Mouse (Mus musculus): ENCODE measurements at regions not wholly inside any gene's neighbourhood (a gene's known extent, or its start where the extent isn't known, plus 50 kb on each side); places are given as distances from the start of the nearest gene placed in this dataset.

DNA sequence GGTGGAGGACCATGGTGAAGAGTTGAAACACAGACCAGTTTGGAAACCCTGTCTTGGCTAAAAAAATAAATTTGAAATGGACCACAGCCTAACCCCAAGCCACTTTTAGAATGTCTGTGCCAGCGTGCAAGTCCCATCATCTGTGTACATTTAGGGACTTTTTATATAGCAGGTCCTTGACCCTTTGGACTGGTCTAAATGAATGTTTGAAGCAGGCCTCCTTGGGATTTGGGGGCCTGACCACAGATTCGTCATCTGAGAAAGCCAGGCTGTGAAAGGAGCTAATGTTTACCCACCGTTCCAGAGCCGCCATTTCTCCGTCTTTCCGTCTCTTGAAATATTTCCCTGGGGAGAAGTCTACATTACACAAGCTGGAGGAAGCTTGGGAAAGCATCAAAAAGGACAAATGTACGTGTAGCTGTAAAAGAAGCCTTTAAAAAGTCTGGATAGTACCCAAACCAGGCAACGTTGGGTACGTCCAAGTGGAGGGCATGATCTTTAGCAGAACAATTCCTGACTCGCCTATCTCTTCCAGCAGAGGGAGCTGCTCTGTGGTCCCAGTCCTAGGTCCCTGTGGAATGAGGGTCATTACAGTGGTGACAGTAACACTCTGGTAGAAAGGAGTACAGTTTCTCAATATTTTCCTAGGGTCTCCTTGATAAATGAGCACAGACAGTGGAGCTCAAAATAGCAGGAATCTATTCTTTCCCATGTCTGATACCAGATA lies 305.0 kb downstream of the Maf start:
- no peak overlapping the region for H3K9ac ChIP-seq (ENCODE audit: control insufficient read depth, low read depth, low read length, poor library complexity, severe bottlenecking)
- DNase-seq (ENCODE audit: low read depth, low spot score) = no peak
- no peaks in the 10 kb centered on the region for H3K4me1 ChIP-seq (ENCODE audit: control insufficient read depth in 1 of 2, insufficient read depth in 2 of 2, low read length in 2 of 2)
- no peaks in the 10 kb centered on the region for H3K27me3 ChIP-seq (ENCODE audit: control insufficient read depth in 1 of 2, insufficient read depth in 2 of 2, low read length in 2 of 2)
- no peak overlapping the region for H3K27ac ChIP-seq (ENCODE audit: control insufficient read depth, low read depth, low read length)
- no peaks in the 10 kb centered on the region for H3K79me2 ChIP-seq (ENCODE audit: control insufficient read depth, insufficient read depth, low read length, poor library complexity)
- H3K4me3 ChIP-seq (ENCODE audit: control insufficient read depth in 1 of 2, insufficient read depth in 1 of 2, low read depth in 2 of 2, low read length in 2 of 2) = no peak overlapping the region
- no peaks in the 10 kb centered on the region for H3K36me3 ChIP-seq (ENCODE audit: control insufficient read depth in 1 of 2, insufficient read depth in 2 of 2, low read length in 2 of 2)
- TF ChIP-seq UBTF (IDR thresholded peaks at IDR 0.05; ENCODE audit: borderline replicate concordance, insufficient read depth, low read depth, low read length) = no peak
- TF ChIP-seq USF2 (IDR thresholded peaks at IDR 0.05; ENCODE audit: borderline replicate concordance in 1 of 2, insufficient read depth in 1 of 2, low read depth in 1 of 2, low read length in 2 of 2) = no peak
- no peak for TF ChIP-seq TAL1 (IDR thresholded peaks at IDR 0.05; ENCODE audit: low read length)
- TF ChIP-seq GATA1 (IDR thresholded peaks at IDR 0.05; ENCODE audit: low read depth, low read length) = no peak
- no peak for TF ChIP-seq ELF1 (IDR thresholded peaks at IDR 0.05; ENCODE audit: low read depth, low read length)
- no peak for TF ChIP-seq EP300 (IDR thresholded peaks at IDR 0.05; ENCODE audit: low read depth in 1 of 2, low read length in 2 of 2)
- TF ChIP-seq HCFC1 (IDR thresholded peaks at IDR 0.05; ENCODE audit: low read depth, low read length) = no peak
- no peak for TF ChIP-seq CHD1 (IDR thresholded peaks at IDR 0.05; ENCODE audit: low read depth, low read length)
- TF ChIP-seq BHLHE40 (IDR thresholded peaks at IDR 0.05; ENCODE audit: borderline replicate concordance, low read depth, low read length) = no peak
- no peak for TF ChIP-seq POLR2A (IDR thresholded peaks at IDR 0.05; ENCODE audit: control insufficient read depth in 1 of 2, insufficient read depth in 1 of 2, low read depth in 1 of 2, low read length in 2 of 2, poor library complexity in 1 of 2)
- H3K9me3 ChIP-seq (replicated peaks; ENCODE audit: insufficient read depth, low read length) = no peaks in the 10 kb centered on the region; the same call in 1 of the 2 replicates

Measured in MEL (cell line).